Mouse (Mus musculus) testis, adult 2 months (tissue): ENCODE measurements at regions not wholly inside any gene's neighbourhood (a gene's known extent, or its start where the extent isn't known, plus 50 kb on each side); places are given as distances from the start of the nearest gene placed in this dataset.

Experiments used
- CTCF ChIP-seq: fragments of 200-500 bp; IDR thresholded peaks from 2 replicates; pipeline ENCODE4 v1.5.1; 2012; ENCODE audit warnings: low read depth, mild to moderate bottlenecking, inconsistent platforms, low read length, moderate library complexity; ENCODE audit not compliant: control insufficient read depth, insufficient read depth, insufficient replicate concordance
- POLR2A ChIP-seq: fragments of 200-500 bp; IDR thresholded peaks from 2 replicates; pipeline ENCODE4 v1.6.1; 2012; ENCODE audit warnings: low read depth, mild to moderate bottlenecking, inconsistent platforms, low read length, moderate library complexity; ENCODE audit not compliant: control insufficient read depth

GRCm38 (mm10) chr2:45793561-45793960 is 676.4 kb upstream of the Zeb2 start:
- TF ChIP-seq POLR2A (no peak), CTCF (no peak)
